Mouse (Mus musculus) neural tube, embryonic 15.5 days (tissue): ENCODE results near the gene Nfkbib. TPM values are rescaled to one million over a fixed set of nuclear protein-coding genes. Genes with fewer than 3 reads are reported as not detected.

Source experiments
- ATAC-seq: fragments of 200-750 bp; cut with Nextera tagmentation; 2 replicates; pipeline ENCODE4 v1.8.0; 2017; ENCODE audit warnings: mild to moderate bottlenecking, moderate TSS enrichment, moderate library complexity; ENCODE audit not compliant: low FRiP score
- H3K27ac ChIP-seq: fragments of 300-500 bp; sonication (generic); replicated peaks from 2 replicates; pipeline ENCODE4 v1.5.1; 2015; ENCODE audit warnings: mild to moderate bottlenecking, inconsistent platforms
- H3K27me3 ChIP-seq: fragments of 300-500 bp; sonication (generic); replicated peaks from 2 replicates; pipeline ENCODE4 v1.6.1; 2015; ENCODE audit warnings: inconsistent platforms
- H3K36me3 ChIP-seq: fragments of 300-500 bp; sonication (generic); 2 replicates; pipeline ENCODE4 v1.6.1; 2015; ENCODE audit warnings: inconsistent platforms
- H3K4me1 ChIP-seq: fragments of 300-500 bp; sonication (generic); 2 replicates; pipeline ENCODE4 v1.6.1; 2015; ENCODE audit warnings: inconsistent platforms
- H3K4me2 ChIP-seq: fragments of 300-500 bp; sonication (generic); 2 replicates; pipeline ENCODE4 v1.6.1; 2015; ENCODE audit warnings: inconsistent platforms, mild to moderate bottlenecking, moderate library complexity
- H3K4me3 ChIP-seq: fragments of 300-500 bp; sonication (generic); replicated peaks from 2 replicates; pipeline ENCODE4 v1.5.1; 2015; ENCODE audit warnings: mild to moderate bottlenecking, inconsistent platforms
- H3K9ac ChIP-seq: fragments of 300-500 bp; sonication (generic); replicated peaks from 2 replicates; pipeline ENCODE4 v1.6.1; 2015; ENCODE audit warnings: mild to moderate bottlenecking, inconsistent platforms
- H3K9me3 ChIP-seq: fragments of 300-500 bp; sonication (generic); replicated peaks from 2 replicates; pipeline ENCODE4 v1.6.1; 2016; ENCODE audit warnings: inconsistent platforms
- WGBS: fragments of 180-500 bp; shearing (Covaris S2); methylation state at CpG from one replicate; pipeline ENCODE4 v1.1.7; 2015; ENCODE audit warnings: mixed read lengths; 5-methylcytosine and 5-hydroxymethylcytosine counted together
- polyA plus RNA-seq: library from polyadenylated mRNA; unstranded; fragments of >200 nt; fragmentation: Nextera tagmentation; extraction: Ambion mirVana; gene quantifications from 2 replicates; pipeline ENCODE4 v1.2.1, GENCODE M21; 2015

The Nfkbib gene
- polyA plus RNA-seq, 1 experiment from 2014 or later, result 77.6 TPM

- Histone ChIP-seq H3K4me1 (peaks cover 33% of the 10 kb centered on the region), H3K27me3 (no peaks in the 10 kb centered on the region), H3K4me3 (peak overlapping the region; percentile 83), H3K36me3 (peaks cover 18% of the 10 kb centered on the region), H3K9ac (peak overlapping the region; percentile 83), H3K27ac (peak overlapping the region; percentile 100), H3K4me2 (peak overlapping the region; percentile 87), H3K9me3 (no peaks in the 10 kb centered on the region)
- under 1% methylated on average over 35 of the region's 35 CpGs for WGBS
- peak; percentile 33 for ATAC-seq
These were observed 42.2 kb upstream of the Nfkbib start for GRCm38 (mm10) chr7:28809401-28810089.

GRCm38 (mm10) chr7:28808957-28809393 lies 41.7 kb upstream of the Nfkbib start:
- peak; percentile 58 for ATAC-seq
- H3K27ac ChIP-seq, result peak overlapping the region; percentile 100
- peak overlapping the region; percentile 83 for H3K9ac ChIP-seq
- peak overlapping the region; percentile 87 for H3K4me2 ChIP-seq
- WGBS, result under 1% methylated on average over 32 of the region's 32 CpGs
- peak overlapping the region; percentile 83 for H3K4me3 ChIP-seq
- H3K4me1 ChIP-seq, result peaks cover 32% of the 10 kb centered on the region
- H3K36me3 ChIP-seq, result peaks cover 12% of the 10 kb centered on the region
- no peaks in the 10 kb centered on the region for H3K27me3 ChIP-seq
- no peaks in the 10 kb centered on the region for H3K9me3 ChIP-seq

GRCm38 (mm10) chr7:28808221-28808941 lies 41.1 kb upstream of the Nfkbib start, which contains the start of gene Hnrnpl:
Gene Hnrnpl (plus strand): TSS chr7:28808541.
- no peaks in the 10 kb centered on the region for H3K9me3 ChIP-seq
- peak; percentile 2; the same call in 1 of the 2 replicates for ATAC-seq
- WGBS, result 3% methylated on average over 34 of the region's 35 CpGs
- H3K4me2 ChIP-seq, result peak within 1 kb of the TSS; percentile 87
- peaks cover 28% of the 10 kb centered on the region for H3K4me1 ChIP-seq
- H3K27me3 ChIP-seq, result no peaks in the 10 kb centered on the region
- H3K4me3 ChIP-seq, result peak within 1 kb of the TSS; percentile 83
- peak within 1 kb of the TSS; percentile 83 for H3K9ac ChIP-seq
- peak within 1 kb of the TSS; percentile 100 for H3K27ac ChIP-seq
- peaks cover 6% of the 10 kb centered on the region for H3K36me3 ChIP-seq

- H3K4me2 ChIP-seq, result peak overlapping the region; percentile 87
- H3K9me3 ChIP-seq, result no peaks in the 10 kb centered on the region
- H3K4me1 ChIP-seq, result peaks cover 28% of the 10 kb centered on the region
- H3K36me3 ChIP-seq, result no peaks in the 10 kb centered on the region
- 41% methylated on average over 6 of the region's 8 CpGs for WGBS
- peak overlapping the region; percentile 100 for H3K27ac ChIP-seq
- H3K27me3 ChIP-seq, result no peaks in the 10 kb centered on the region
- ATAC-seq, result no peak
- H3K4me3 ChIP-seq, result peak overlapping the region; percentile 83
- H3K9ac ChIP-seq, result peak overlapping the region; percentile 83
These were observed 40.4 kb upstream of the Nfkbib start for GRCm38 (mm10) chr7:28807641-28808220.

GRCm38 (mm10) chr7:28806869-28807268 lies 39.6 kb upstream of the Nfkbib start:
- 73% methylated on average over 4 of the region's 4 CpGs for WGBS
- Histone ChIP-seq H3K36me3 (no peaks in the 10 kb centered on the region), H3K9me3 (no peaks in the 10 kb centered on the region), H3K4me1 (peaks cover 20% of the 10 kb centered on the region), H3K27ac (no peak overlapping the region), H3K27me3 (no peaks in the 10 kb centered on the region), H3K4me3 (no peak overlapping the region), H3K4me2 (no peak overlapping the region), H3K9ac (no peak overlapping the region)
- no peak for ATAC-seq

- peak overlapping the region; percentile 74; the same call in 1 of the 2 replicates for H3K27ac ChIP-seq
- no peaks in the 10 kb centered on the region for H3K27me3 ChIP-seq
- WGBS, result 39% methylated on average over 4 of the region's 4 CpGs
These were observed 36.4 kb upstream of the Nfkbib start for GRCm38 (mm10) chr7:28803756-28804155.

GRCm38 (mm10) chr7:28802846-28803588 lies 35.7 kb upstream of the Nfkbib start:
- Histone ChIP-seq H3K36me3 (no peaks in the 10 kb centered on the region), H3K4me2 (no peak overlapping the region), H3K4me3 (no peak overlapping the region), H3K9me3 (no peaks in the 10 kb centered on the region), H3K9ac (no peak overlapping the region), H3K4me1 (peaks cover 14% of the 10 kb centered on the region), H3K27me3 (no peaks in the 10 kb centered on the region), H3K27ac (peak overlapping the region; percentile 74)
- WGBS, result 10% methylated on average over 10 of the region's 10 CpGs
- ATAC-seq, result no peak

More at GRCm38 (mm10) chr7:28803756-28804155, 36.4 kb upstream of the Nfkbib start:
- ATAC-seq, result no peak
- H3K36me3 ChIP-seq, result no peaks in the 10 kb centered on the region
- H3K4me2 ChIP-seq, result no peak overlapping the region
- no peak overlapping the region for H3K9ac ChIP-seq
- no peak overlapping the region for H3K4me3 ChIP-seq
- H3K4me1 ChIP-seq, result peaks cover 18% of the 10 kb centered on the region
- no peaks in the 10 kb centered on the region for H3K9me3 ChIP-seq

- Histone ChIP-seq H3K9me3 (no peaks in the 10 kb centered on the region), H3K36me3 (no peaks in the 10 kb centered on the region), H3K4me2 (no peak overlapping the region), H3K27me3 (no peaks in the 10 kb centered on the region), H3K9ac (no peak overlapping the region), H3K27ac (peak overlapping the region; percentile 74), H3K4me1 (peaks cover 8% of the 10 kb centered on the region), H3K4me3 (no peak overlapping the region)
- no peak for ATAC-seq
- 15% methylated on average over 10 of the region's 10 CpGs for WGBS
These were observed 34.8 kb upstream of the Nfkbib start for GRCm38 (mm10) chr7:28801901-28802670.

GRCm38 (mm10) chr7:28801451-28801850 lies 34.1 kb upstream of the Nfkbib start:
- H3K27me3 ChIP-seq, result no peaks in the 10 kb centered on the region
- 68% methylated on average over 3 of the region's 3 CpGs for WGBS
- no peak overlapping the region for H3K9ac ChIP-seq
- H3K4me3 ChIP-seq, result no peak overlapping the region
- H3K36me3 ChIP-seq, result no peaks in the 10 kb centered on the region
- ATAC-seq, result no peak
- H3K27ac ChIP-seq, result peak overlapping the region; percentile 74
- no peak overlapping the region for H3K4me2 ChIP-seq
- no peaks in the 10 kb centered on the region for H3K9me3 ChIP-seq
- H3K4me1 ChIP-seq, result peaks cover 14% of the 10 kb centered on the region

- Histone ChIP-seq H3K27ac (no peak overlapping the region), H3K4me2 (no peak overlapping the region), H3K27me3 (no peaks in the 10 kb centered on the region), H3K4me3 (no peak overlapping the region), H3K9ac (no peak overlapping the region), H3K36me3 (no peaks in the 10 kb centered on the region), H3K9me3 (no peaks in the 10 kb centered on the region), H3K4me1 (peaks cover 17% of the 10 kb centered on the region)
- no peak for ATAC-seq
- 95% methylated on average over 9 of the region's 9 CpGs for WGBS
These were observed 32.7 kb upstream of the Nfkbib start for GRCm38 (mm10) chr7:28799994-28800393.
